Mouse (Mus musculus) retina, postnatal 1 day (tissue): ENCODE results near the gene Hist1h2ah.

Experiments used
- DNase-seq: peaks from one replicate; pipeline ENCODE4 v3.0.0-alpha.2; 2012

Gene Hist1h2ah

GRCm38 (mm10) chr13:22039364-22039763 lies 4.0 kb upstream of the Hist1h2ah start:
- no peak for DNase-seq

GRCm38 (mm10) chr13:22037415-22037814 lies 2.0 kb upstream of the Hist1h2ah start:
- DNase-seq = no peak

- DNase-seq = no peak
Measured at GRCm38 (mm10) chr13:22036986-22037385, 1.6 kb upstream of the Hist1h2ah start.

- DNase-seq = peak; percentile 58
Measured at GRCm38 (mm10) chr13:22036149-22036956, 985 bp upstream of the Hist1h2ah start.

- peak; percentile 67 for DNase-seq
Measured at GRCm38 (mm10) chr13:22034443-22035266, 713 bp downstream of the Hist1h2ah start.

- DNase-seq = no peak
Measured at GRCm38 (mm10) chr13:22033741-22034442, 1.5 kb downstream of the Hist1h2ah start.

- peak; percentile 51 for DNase-seq
Measured at GRCm38 (mm10) chr13:22030493-22030892, 4.9 kb downstream of the Hist1h2ah start.

- DNase-seq = peak; percentile 57
Measured at GRCm38 (mm10) chr13:22029928-22030327, 5.4 kb downstream of the Hist1h2ah start.

- DNase-seq = peak; percentile 94
Measured at GRCm38 (mm10) chr13:22028673-22029460, 6.5 kb downstream of the Hist1h2ah start.

- peak; percentile 90 for DNase-seq
Measured at GRCm38 (mm10) chr13:22026058-22027031, 9.0 kb downstream of the Hist1h2ah start.

GRCm38 (mm10) chr13:22022241-22022640 lies 13.1 kb downstream of the Hist1h2ah start:
- peak; percentile 94 for DNase-seq

GRCm38 (mm10) chr13:22021581-22021980 lies 13.8 kb downstream of the Hist1h2ah start:
- DNase-seq = peak; percentile 48

- DNase-seq = peak; percentile 80
Measured at GRCm38 (mm10) chr13:22020901-22021339, 14.4 kb downstream of the Hist1h2ah start.

- DNase-seq = no peak
Measured at GRCm38 (mm10) chr13:22019934-22020835, 15.2 kb downstream of the Hist1h2ah start.

GRCm38 (mm10) chr13:22015479-22016450 lies 19.6 kb downstream of the Hist1h2ah start:
- DNase-seq = peak; percentile 86

GRCm38 (mm10) chr13:22014411-22014845 lies 20.9 kb downstream of the Hist1h2ah start:
- peak; percentile 62 for DNase-seq

- DNase-seq = peak; percentile 49
Measured at GRCm38 (mm10) chr13:22013716-22014115, 21.7 kb downstream of the Hist1h2ah start.

GRCm38 (mm10) chr13:22009642-22010041 lies 25.7 kb downstream of the Hist1h2ah start, which contains the start of gene Prss16:
TSS of gene Prss16 (minus strand) at chr13:22009742.
- no peak for DNase-seq
